Comparison of ENCODE assay signal across 9 mouse cellular contexts in the genomic region with DNA sequence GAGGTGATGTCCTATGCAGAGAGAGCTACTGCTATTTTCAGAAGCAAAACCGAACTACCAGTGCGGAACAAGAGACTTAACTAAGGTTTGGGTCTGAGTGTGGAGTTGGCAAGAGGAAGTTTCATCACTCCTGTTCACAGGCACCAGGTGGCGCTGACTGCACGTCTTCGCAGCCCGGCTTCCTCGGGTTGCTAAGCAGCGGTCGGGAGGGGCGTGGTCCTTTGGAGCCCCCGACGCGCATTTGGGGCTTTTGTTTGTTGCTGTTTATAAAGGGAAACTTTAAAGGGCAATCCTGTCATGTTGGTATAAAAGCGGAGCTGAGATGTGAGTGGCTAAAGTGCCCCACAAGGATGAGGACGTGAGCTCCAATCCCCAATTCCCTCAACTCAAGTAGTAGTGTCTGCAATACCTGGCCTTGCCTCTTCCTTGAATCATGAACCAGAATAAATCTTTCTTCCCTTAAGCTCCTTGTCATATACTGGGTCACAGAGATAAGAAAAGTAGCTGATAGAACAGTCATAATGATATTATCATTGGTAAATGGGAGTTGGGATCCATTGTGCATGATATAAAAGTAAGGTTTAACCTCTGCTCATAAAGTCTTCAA. TPM values are rescaled to one million over a fixed set of nuclear protein-coding genes. Genes with fewer than 3 reads are reported as not detected.
DNase-seq lines count a peak whose midpoint lies in the region; ATAC-seq and TF ChIP-seq lines count a peak whose summit lies in the region.
"Had no signal": no experiment of that assay in that cellular context is flagged by ENCODE, and none has a peak within 500 bp of the region (broad histone marks: within the 10 kb centered on the region; RNA-seq: fewer than 3 reads in every experiment).

No protein-coding gene starts in this region.

- H3K4me2 ChIP-seq in forebrain, embryonic 14.5 days (ENCODE audit: low read length): peak overlapping the region; percentile 46
- H3K4me2 ChIP-seq in lung, embryonic 15.5 days: peak overlapping the region; percentile 41

- no peak overlapping the region for H3K9ac ChIP-seq in ES-Bruce4 (ENCODE audit: low read depth, poor library complexity, severe bottlenecking)
- H3K9ac ChIP-seq in forebrain, embryonic 14.5 days (ENCODE audit: low read length): no peak overlapping the region
- no peak overlapping the region for H3K9ac ChIP-seq in lung, embryonic 15.5 days

- H3K27ac ChIP-seq in ES-Bruce4 (ENCODE audit: insufficient read depth, low read length): no peak overlapping the region
- H3K27ac ChIP-seq in forebrain, embryonic 14.5 days (ENCODE audit: low read depth, low read length): no peak overlapping the region
- H3K27ac ChIP-seq in lung, embryonic 15.5 days: no peak overlapping the region

- peak; percentile 89 for TF ChIP-seq CTCF in ES-Bruce4 (IDR thresholded peaks at IDR 0.05; ENCODE audit: low read depth, low read length)

- no peaks in the 10 kb centered on the region for H3K36me3 ChIP-seq in ES-Bruce4 (ENCODE audit: control insufficient read depth, insufficient read depth, low read length, poor library complexity, severe bottlenecking)
- no peaks in the 10 kb centered on the region for H3K36me3 ChIP-seq in forebrain, embryonic 14.5 days (ENCODE audit: control insufficient read depth, insufficient read depth, low read length)
- no peaks in the 10 kb centered on the region for H3K36me3 ChIP-seq in lung, embryonic 15.5 days

- H3K9me3 ChIP-seq in ES-Bruce4 (replicated peaks; ENCODE audit: control insufficient read depth, insufficient read depth, low read length, poor library complexity, severe bottlenecking): no peaks in the 10 kb centered on the region
- H3K9me3 ChIP-seq in forebrain, embryonic 14.5 days (replicated peaks; ENCODE audit: control insufficient read depth, low read length): no peaks in the 10 kb centered on the region
- no peaks in the 10 kb centered on the region for H3K9me3 ChIP-seq in lung, embryonic 15.5 days

- no peak for TF ChIP-seq EP300 in ES-Bruce4 (IDR thresholded peaks at IDR 0.05; ENCODE audit: insufficient read depth, low read depth, low read length)

- 0 out of 2 replicates have a peak, but pooled peaks have one; percentile 57 for ATAC-seq in cerebellum, adult (ENCODE audit: insufficient number of reproducible peaks, low FRiP score, low TSS enrichment)
- ATAC-seq in forebrain, embryonic 14.5 days: peak; percentile 78
- ATAC-seq in lung, embryonic 15.5 days (ENCODE audit: borderline replicate concordance, extremely low read depth, low FRiP score, low TSS enrichment): no peak

- H3K27me3 ChIP-seq in ES-Bruce4 (ENCODE audit: control insufficient read depth, insufficient read depth, low read length, poor library complexity, severe bottlenecking): no peaks in the 10 kb centered on the region
- no peaks in the 10 kb centered on the region for H3K27me3 ChIP-seq in forebrain, embryonic 14.5 days (replicated peaks; ENCODE audit: control insufficient read depth, insufficient read depth, low read length)
- 0 out of 2 replicates have a peak, but pooled peaks cover 5% of the 10 kb centered on the region for H3K27me3 ChIP-seq in lung, embryonic 15.5 days

- intact Hi-C loops in heart, postnatal 14 days (cut with DNase I): loop anchor here (5.0 kb wide), 2 partner anchors 124 to 714 kb away; a partner anchor contains a TSS

- peak; percentile 87 for DNase-seq in forebrain, embryonic 14.5 days (ENCODE audit: low spot score)
- peak; percentile 66 to 78 for DNase-seq in heart, postnatal 14 days
- DNase-seq in layer of hippocampus, adult 18-20 months (ENCODE audit: low spot score in 2 of 2): peak; percentile 69 to 86
- DNase-seq in ovary, postnatal 36 days (ENCODE audit: low spot score): peak; percentile 66
- peak; percentile 89 for DNase-seq in thymus, postnatal 4 days

- no peaks in the 10 kb centered on the region for H3K4me1 ChIP-seq in ES-Bruce4 (ENCODE audit: control insufficient read depth, insufficient read depth, low read length)
- no peaks in the 10 kb centered on the region; the same call in 1 of the 2 replicates for H3K4me1 ChIP-seq in forebrain, embryonic 14.5 days (ENCODE audit: control insufficient read depth, insufficient read depth, low read length)
- 0 out of 2 replicates have a peak, but pooled peaks cover 3% of the 10 kb centered on the region for H3K4me1 ChIP-seq in lung, embryonic 15.5 days

- 4% methylated on average over 15 of the region's 15 CpGs for WGBS in forebrain, embryonic 14.5 days
- WGBS in lung, embryonic 15.5 days: 2% methylated on average over 15 of the region's 15 CpGs

- TF ChIP-seq POLR2A in ES-Bruce4 (IDR thresholded peaks at IDR 0.05; ENCODE audit: insufficient read depth, low read length): no peak

- H3K4me3 ChIP-seq in ES-Bruce4 (ENCODE audit: low read depth, low read length): no peak overlapping the region
- no peak overlapping the region for H3K4me3 ChIP-seq in forebrain, embryonic 14.5 days (ENCODE audit: low read depth, low read length)
- no peak overlapping the region for H3K4me3 ChIP-seq in lung, embryonic 15.5 days
- H3K4me3 ChIP-seq: erythroblast, embryonic 14.5 days had no signal

RNA-seq across cellular contexts. Expression of a gene that starts 40.1 kb away (rescaled TPM):
- 0.29 TPM in 1 of 2 replicates, not detected in the other for polyA plus RNA-seq in ES-Bruce4 (2011; ENCODE audit: insufficient read depth, insufficient read length, low read depth, missing spikeins)
- polyA plus RNA-seq in forebrain, embryonic 14.5 days (2014; fragmentation: Nextera tagmentation; extraction: Ambion mirVana): 0.24 and 0.54 TPM in 2 replicates
- total RNA-seq in heart, postnatal 14 days (2021): not detected
- 10 to 100 TPM; 40.2 to 45.2 TPM for total RNA-seq in layer of hippocampus, adult 18-20 months (2021)
- polyA plus RNA-seq in lung, embryonic 15.5 days (2015; fragmentation: Nextera tagmentation; extraction: Ambion mirVana): 0.62 and 0.71 TPM in 2 replicates
- polyA plus RNA-seq: erythroblast, embryonic 14.5 days had no signal
